Mouse (Mus musculus) limb, embryonic 10.5 days (tissue): ENCODE data around the gene Ncapd3. TPM values are rescaled to one million over a fixed set of nuclear protein-coding genes. Genes with fewer than 3 reads are reported as not detected.

ENCODE experiments used
- DNase-seq: peaks from one replicate; pipeline ENCODE4 v3.0.0-alpha.2; 2017; ENCODE audit warnings: low spot score
- H3K27ac ChIP-seq: fragments of 300-500 bp; sonication (generic); 2 replicates; pipeline ENCODE4 v1.5.1; 2016; ENCODE audit warnings: mild to moderate bottlenecking
- H3K27me3 ChIP-seq: fragments of 300-500 bp; sonication (generic); 2 replicates; pipeline ENCODE4 v1.6.1; 2016; ENCODE audit warnings: low read depth, mild to moderate bottlenecking; ENCODE audit not compliant: poor library complexity, severe bottlenecking
- H3K36me3 ChIP-seq: fragments of 300-500 bp; sonication (generic); 2 replicates; pipeline ENCODE4 v1.6.1; 2016; ENCODE audit warnings: mild to moderate bottlenecking, moderate library complexity
- H3K4me1 ChIP-seq: fragments of 300-500 bp; sonication (generic); 2 replicates; pipeline ENCODE4 v1.6.1; 2016
- H3K4me3 ChIP-seq: fragments of 300-500 bp; sonication (generic); 2 replicates; pipeline ENCODE4 v1.5.1; 2016; ENCODE audit warnings: mild to moderate bottlenecking, moderate library complexity
- H3K9me3 ChIP-seq: fragments of 300-500 bp; sonication (generic); replicated peaks from 2 replicates; pipeline ENCODE4 v1.6.1; 2016; ENCODE audit warnings: mild to moderate bottlenecking
- WGBS: fragments of 180-500 bp; shearing (Covaris S2); methylation state at CpG from one replicate; pipeline ENCODE4 v1.1.7; 2016; 5-methylcytosine and 5-hydroxymethylcytosine counted together
- polyA plus RNA-seq: library from polyadenylated mRNA; unstranded; fragments of >200 nt; fragmentation: Nextera tagmentation; extraction: Ambion mirVana; gene quantifications from 2 replicates; pipeline ENCODE4 v1.2.1, GENCODE M21; 2016

Gene Ncapd3
- polyA plus RNA-seq, 1 experiment from 2014 or later, result 39.2 TPM

DNA sequence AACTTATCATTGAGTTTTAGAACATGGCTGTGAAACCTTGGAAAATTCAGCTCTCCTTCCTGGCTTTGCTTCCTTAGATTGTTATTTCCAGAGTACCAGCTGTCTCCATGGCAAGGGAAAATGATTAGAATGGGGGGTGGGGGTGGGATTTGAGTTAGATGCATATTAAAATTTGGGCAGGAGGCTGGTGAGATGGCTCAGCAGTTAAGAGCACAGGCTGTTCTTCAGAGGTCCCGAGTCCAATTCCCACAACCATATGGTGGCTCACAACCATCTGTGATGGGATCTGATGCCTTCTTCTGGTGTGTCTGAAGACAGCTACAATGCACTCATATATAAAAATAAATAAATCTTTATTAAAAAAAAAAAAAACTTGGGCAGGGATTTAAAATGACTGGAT is 24.0 kb upstream of the Ncapd3 start:
- no peaks in the 10 kb centered on the region for H3K27me3 ChIP-seq
- no peaks in the 10 kb centered on the region for H3K9me3 ChIP-seq
- H3K36me3 ChIP-seq, result peaks cover 86% of the 10 kb centered on the region
- no peak overlapping the region for H3K27ac ChIP-seq
- H3K4me3 ChIP-seq, result no peak overlapping the region
- 96% methylated on average over 1 of the region's 1 CpGs for WGBS
- H3K4me1 ChIP-seq, result peaks cover 7% of the 10 kb centered on the region
- no peak for DNase-seq

DNA sequence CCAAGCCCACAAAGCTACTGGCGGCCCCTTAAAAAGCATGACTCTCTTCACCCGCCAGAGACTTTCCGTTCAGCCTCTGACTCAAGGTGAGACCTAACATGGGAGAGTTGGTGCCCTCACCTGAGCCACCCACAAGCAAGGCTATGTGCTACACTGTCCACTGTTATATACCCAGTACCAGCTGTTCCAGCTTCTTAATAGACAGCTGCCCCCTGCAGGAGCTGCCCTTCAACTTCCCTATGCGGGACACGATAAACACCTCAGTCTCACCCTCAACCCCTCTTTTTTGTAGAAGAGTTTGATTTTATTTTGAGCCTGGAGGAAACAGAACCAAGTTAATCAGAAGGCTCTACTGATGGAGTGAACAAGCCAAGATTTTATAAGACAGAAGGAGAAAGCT is 23.1 kb upstream of the Ncapd3 start:
- Histone ChIP-seq H3K27ac (no peak overlapping the region), H3K36me3 (peaks cover 95% of the 10 kb centered on the region), H3K4me3 (no peak overlapping the region), H3K27me3 (no peaks in the 10 kb centered on the region), H3K4me1 (no peaks in the 10 kb centered on the region), H3K9me3 (no peaks in the 10 kb centered on the region)
- 94% methylated on average over 5 of the region's 5 CpGs for WGBS
- DNase-seq, result no peak

DNA sequence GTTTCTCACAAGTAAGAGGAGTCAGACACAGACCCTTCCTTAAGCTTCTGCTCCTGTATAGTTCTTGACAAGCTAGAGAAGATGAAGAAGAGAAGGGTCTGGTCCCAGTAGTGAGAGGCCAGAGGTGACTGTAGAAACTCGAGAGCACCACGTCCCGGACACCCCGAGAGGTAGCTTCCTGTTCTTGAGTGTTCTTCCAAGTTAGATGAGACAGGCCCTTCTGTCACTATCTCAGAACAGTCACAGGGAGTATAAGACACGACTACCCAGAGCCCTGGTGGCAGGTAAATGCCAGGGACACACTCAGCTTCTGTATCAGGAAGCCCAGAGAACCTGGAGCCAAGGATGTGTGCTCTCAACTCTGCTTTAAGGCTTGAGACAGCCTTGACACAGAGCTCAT is 20.7 kb upstream of the Ncapd3 start:
- DNase-seq, result no peak
- Histone ChIP-seq H3K27me3 (no peaks in the 10 kb centered on the region), H3K4me1 (no peaks in the 10 kb centered on the region), H3K4me3 (no peak overlapping the region), H3K9me3 (no peaks in the 10 kb centered on the region), H3K27ac (no peak overlapping the region), H3K36me3 (peaks cover 99% of the 10 kb centered on the region)
- 82% methylated on average over 5 of the region's 5 CpGs for WGBS

DNA sequence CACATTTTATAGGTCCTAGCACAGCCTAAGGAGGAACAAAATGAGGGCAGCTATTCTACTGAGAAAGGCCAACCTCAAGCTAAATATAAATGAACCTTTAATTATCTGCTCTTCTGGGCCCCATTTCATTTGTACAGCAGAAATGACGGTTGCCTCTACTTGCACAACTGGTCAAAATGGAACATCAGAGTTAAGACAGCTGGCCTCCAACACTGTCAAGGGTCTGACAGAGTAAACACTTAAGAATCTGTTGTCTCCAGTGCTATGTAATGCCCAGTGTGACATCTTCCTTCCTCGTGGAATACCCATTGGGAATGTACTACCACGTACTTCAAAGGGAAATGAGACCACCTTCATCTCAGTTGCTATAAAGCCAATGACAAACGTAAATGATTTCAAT is 18.4 kb upstream of the Ncapd3 start:
- Histone ChIP-seq H3K27me3 (no peaks in the 10 kb centered on the region), H3K27ac (no peak overlapping the region), H3K4me1 (no peaks in the 10 kb centered on the region), H3K36me3 (peaks cover 99% of the 10 kb centered on the region), H3K4me3 (no peak overlapping the region), H3K9me3 (no peaks in the 10 kb centered on the region)
- 91% methylated on average over 4 of the region's 4 CpGs for WGBS
- no peak for DNase-seq

DNA sequence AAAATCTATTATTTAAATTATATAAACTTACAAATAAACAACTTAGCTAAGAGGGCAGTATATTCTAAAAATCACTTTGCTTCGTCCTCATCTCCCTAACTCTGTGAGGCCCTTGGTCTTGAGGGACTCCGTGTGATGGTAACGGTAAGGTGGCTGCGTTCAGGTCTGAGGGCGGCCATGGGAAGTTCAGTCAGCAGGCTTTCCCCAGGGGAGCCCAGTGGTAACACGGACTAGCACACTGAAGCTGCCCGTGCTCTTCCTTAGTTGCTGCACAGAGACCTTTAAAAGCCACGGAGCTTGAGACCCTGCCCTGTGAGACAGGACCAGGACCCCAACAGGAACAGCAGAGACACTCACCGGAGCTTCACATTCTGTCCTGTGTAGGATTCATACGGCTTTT is 11.0 kb upstream of the Ncapd3 start:
- no peak overlapping the region for H3K4me3 ChIP-seq
- no peaks in the 10 kb centered on the region for H3K27me3 ChIP-seq
- peaks cover 84% of the 10 kb centered on the region for H3K36me3 ChIP-seq
- H3K27ac ChIP-seq, result no peak overlapping the region
- 95% methylated on average over 10 of the region's 10 CpGs for WGBS
- H3K4me1 ChIP-seq, result no peaks in the 10 kb centered on the region
- DNase-seq, result no peak
- no peaks in the 10 kb centered on the region for H3K9me3 ChIP-seq

DNA sequence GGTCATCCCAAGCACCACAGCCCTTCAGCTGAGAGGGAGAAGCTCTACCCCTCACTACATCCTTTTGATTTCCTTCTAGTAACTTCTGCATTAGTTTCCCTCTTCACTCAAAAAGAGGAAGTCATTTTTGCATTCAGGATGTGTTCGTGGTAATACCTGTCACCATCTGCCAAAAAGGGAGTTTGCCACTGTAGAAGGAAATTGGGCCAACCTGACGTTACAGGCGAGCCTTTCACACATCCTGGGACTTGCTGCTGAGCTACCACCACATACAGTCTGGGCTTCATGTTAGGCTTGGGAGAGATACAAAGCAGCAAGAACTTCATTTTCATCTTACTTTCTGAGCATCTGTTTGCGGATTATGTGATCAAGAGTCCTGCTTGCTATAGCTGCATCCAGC is 6.3 kb upstream of the Ncapd3 start:
- no peaks in the 10 kb centered on the region for H3K9me3 ChIP-seq
- no peak overlapping the region for H3K4me3 ChIP-seq
- H3K36me3 ChIP-seq, result peaks cover 46% of the 10 kb centered on the region
- no peak for DNase-seq
- 93% methylated on average over 4 of the region's 4 CpGs for WGBS
- no peaks in the 10 kb centered on the region for H3K27me3 ChIP-seq
- H3K27ac ChIP-seq, result no peak overlapping the region
- H3K4me1 ChIP-seq, result peaks cover 9% of the 10 kb centered on the region

DNA sequence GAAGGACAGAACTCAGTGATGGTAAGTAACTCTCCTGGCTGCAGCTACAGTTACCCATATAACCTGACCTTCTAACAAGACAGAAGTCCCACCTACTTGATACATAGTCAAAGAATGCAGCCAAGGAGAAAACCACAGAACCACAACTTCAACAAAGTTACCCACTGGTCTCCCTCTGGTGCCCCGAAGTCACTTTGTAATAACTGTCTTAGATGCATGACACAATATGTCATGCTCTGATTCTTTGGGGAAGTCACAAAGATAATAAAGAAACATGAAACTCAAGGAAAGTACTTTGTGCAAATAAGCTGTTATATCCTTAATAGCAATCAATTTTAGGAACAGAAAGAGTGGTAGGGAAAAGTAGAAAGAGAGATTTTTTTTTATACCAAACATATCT is 3.3 kb upstream of the Ncapd3 start:
- H3K4me1 ChIP-seq, result peaks cover 22% of the 10 kb centered on the region
- no peaks in the 10 kb centered on the region for H3K27me3 ChIP-seq
- peaks cover 21% of the 10 kb centered on the region for H3K36me3 ChIP-seq
- no peaks in the 10 kb centered on the region for H3K9me3 ChIP-seq
- no peak for DNase-seq
- no peak overlapping the region for H3K4me3 ChIP-seq
- WGBS, result 94% methylated on average over 1 of the region's 1 CpGs
- H3K27ac ChIP-seq, result no peak overlapping the region

DNA sequence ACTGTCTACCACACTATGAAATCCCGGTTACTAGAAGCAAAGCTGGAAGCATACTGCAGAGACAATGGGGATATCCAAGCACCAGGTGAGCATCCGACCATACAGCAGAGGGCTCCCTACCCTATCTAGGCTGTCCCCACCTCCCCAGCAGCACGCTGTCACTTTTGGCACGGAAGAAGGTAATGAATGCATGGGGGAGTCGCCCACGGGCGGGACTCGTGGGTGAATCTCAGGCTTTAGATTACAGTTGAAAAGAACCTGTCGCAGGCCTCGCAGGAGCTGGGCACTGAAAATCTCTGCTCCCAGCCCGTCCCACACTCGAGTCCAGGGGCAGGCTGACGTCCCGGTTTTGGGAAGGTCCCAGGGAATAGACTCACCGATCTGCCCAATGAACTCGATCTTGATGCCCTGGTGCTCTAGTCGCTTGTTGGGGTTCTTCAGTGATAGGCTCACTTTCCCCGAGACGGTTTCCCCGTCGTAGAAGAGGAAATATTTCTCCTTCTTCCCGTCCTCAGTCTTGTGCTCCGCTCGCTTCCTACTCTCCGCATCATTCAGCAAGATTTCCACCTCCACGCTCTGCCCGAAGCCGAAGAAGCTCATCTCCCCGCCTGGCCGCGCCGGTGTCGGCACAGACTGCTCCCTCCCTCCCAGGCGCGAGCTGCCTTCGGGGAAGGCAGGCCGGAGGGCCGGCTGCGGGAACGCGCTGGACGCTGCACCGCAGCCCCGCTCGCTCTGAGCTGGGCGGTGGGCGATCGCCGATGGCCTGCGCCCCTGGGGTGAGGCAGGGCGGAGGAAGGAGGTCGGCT is 750 bp upstream of the Ncapd3 start:
- Histone ChIP-seq H3K4me3 (peak overlapping the region; percentile 76), H3K27ac (peak overlapping the region; percentile 93), H3K36me3 (peaks cover 12% of the 10 kb centered on the region), H3K27me3 (no peaks in the 10 kb centered on the region), H3K4me1 (peaks cover 27% of the 10 kb centered on the region), H3K9me3 (no peaks in the 10 kb centered on the region)
- under 1% methylated on average over 52 of the region's 52 CpGs for WGBS
- DNase-seq, result peak; percentile 45

DNA sequence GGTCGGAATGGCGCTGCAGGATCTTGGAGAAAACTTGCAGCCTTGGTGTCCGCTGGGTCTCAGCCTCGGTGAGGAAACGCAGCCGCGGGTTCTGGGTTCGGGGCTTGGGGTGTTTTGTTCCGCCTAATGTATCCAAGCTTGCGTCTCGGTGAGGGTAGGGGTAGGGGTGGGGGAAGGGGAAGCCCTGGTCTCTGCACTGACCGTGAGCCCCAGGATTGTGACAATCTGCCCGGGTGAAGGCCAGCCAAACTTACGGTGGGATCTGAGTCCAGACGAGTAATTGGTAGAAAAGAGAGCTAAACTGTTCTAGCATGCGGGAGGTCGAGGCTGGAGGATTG is 757 bp downstream of the Ncapd3 start:
- DNase-seq, result no peak
- peaks cover 27% of the 10 kb centered on the region for H3K4me1 ChIP-seq
- H3K36me3 ChIP-seq, result peaks cover 14% of the 10 kb centered on the region
- H3K27ac ChIP-seq, result peak overlapping the region; percentile 93
- WGBS, result under 1% methylated on average over 17 of the region's 17 CpGs
- no peaks in the 10 kb centered on the region for H3K9me3 ChIP-seq
- H3K27me3 ChIP-seq, result no peaks in the 10 kb centered on the region
- H3K4me3 ChIP-seq, result peak overlapping the region; percentile 76

DNA sequence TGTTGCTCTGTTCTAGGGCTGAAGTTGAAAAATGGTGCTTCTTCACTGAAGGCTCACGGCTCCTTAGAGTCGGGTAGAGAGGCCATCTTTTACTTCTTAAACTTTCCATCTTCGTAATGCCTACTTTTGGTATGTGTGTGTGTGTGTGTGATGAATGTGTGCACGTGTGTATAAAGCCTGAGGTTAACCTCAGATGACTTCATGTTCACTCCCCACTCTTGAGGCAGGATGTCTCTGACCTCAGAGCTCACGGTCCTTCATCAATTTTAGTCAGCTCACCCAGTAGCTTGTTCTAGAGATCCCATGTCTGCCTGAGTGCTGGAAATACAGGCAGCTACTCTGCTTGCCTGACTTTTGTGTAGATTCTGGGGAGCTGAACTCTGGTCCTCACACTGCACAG is 13.9 kb downstream of the Ncapd3 start:
- Histone ChIP-seq H3K4me3 (no peak overlapping the region), H3K4me1 (no peaks in the 10 kb centered on the region), H3K27ac (no peak overlapping the region), H3K36me3 (peaks cover 98% of the 10 kb centered on the region), H3K9me3 (no peaks in the 10 kb centered on the region), H3K27me3 (no peaks in the 10 kb centered on the region)
- DNase-seq, result no peak
- 93% methylated on average over 5 of the region's 5 CpGs for WGBS

DNA sequence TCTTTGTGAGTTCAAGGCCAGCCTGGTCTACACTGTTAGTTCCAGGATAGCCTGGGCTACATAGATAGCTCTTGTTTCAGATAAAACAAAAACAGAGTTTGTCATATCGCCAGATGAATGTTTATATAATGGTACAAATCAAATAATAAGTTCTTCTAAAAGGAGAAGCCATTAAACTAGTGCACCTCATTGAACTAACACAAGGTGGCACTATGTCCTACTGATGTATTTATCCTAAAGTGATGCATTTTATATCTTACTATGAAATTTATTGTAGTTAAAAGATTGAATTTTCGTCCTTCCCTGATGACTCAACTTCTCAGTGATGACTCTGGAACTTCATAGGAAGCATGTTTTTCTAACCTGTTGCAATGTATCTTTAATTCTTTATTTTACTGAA is 19.5 kb downstream of the Ncapd3 start:
- no peaks in the 10 kb centered on the region for H3K4me1 ChIP-seq
- no peak for DNase-seq
- H3K4me3 ChIP-seq, result no peak overlapping the region
- peaks cover 97% of the 10 kb centered on the region for H3K36me3 ChIP-seq
- no peak overlapping the region for H3K27ac ChIP-seq
- no peaks in the 10 kb centered on the region for H3K27me3 ChIP-seq
- WGBS, result 93% methylated on average over 2 of the region's 2 CpGs
- H3K9me3 ChIP-seq, result no peaks in the 10 kb centered on the region

DNA sequence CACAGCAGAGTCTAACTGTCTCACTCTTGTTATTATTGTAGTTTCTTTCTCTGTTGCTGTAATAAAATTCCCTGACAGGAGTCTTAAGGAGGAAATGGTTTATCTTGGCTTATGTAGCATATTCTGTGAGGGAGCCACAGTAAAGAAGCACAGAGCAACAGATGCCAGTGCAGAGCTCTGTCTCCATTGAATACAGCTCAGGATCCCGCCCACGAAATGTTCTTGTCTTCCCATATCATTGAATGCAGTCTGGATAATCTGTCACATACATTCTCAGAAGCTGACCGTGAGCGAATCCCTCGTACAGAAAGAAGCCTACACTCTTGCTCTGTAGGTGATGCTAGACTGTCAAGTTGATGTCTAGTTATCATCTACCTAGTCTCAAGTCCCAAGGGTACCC is 28.4 kb downstream of the Ncapd3 start:
- H3K36me3 ChIP-seq, result peaks cover 97% of the 10 kb centered on the region
- WGBS, result 96% methylated on average over 5 of the region's 5 CpGs

DNA sequence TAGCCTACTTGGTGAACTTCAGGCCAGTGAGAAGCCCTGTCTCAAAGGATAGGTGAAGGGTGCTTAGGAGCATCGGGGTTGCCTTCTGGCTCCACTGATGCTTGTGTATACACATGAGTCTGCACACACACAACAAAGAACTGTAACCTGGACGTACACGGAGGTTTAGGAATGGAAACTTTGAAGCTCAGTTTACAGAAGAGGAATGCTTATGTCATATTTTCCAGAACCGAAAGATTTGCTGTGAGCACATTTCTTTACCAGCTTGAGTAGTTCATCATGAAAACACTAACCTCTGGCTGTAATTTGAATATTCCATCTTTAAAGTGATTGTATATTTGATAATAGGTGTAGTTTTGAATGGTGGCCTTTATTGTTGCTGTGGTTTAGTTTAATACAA is 40.9 kb downstream of the Ncapd3 start:
- no peaks in the 10 kb centered on the region for H3K9me3 ChIP-seq
- 94% methylated on average over 4 of the region's 4 CpGs for WGBS
- H3K36me3 ChIP-seq, result peaks cover 97% of the 10 kb centered on the region
- H3K27ac ChIP-seq, result no peak overlapping the region
- H3K4me3 ChIP-seq, result no peak overlapping the region
- H3K4me1 ChIP-seq, result no peaks in the 10 kb centered on the region
- H3K27me3 ChIP-seq, result no peaks in the 10 kb centered on the region
- DNase-seq, result no peak

More for the DNA sequence above, 28.4 kb downstream of the Ncapd3 start:
- Histone ChIP-seq H3K4me1 (no peaks in the 10 kb centered on the region), H3K27me3 (no peaks in the 10 kb centered on the region), H3K4me3 (no peak overlapping the region), H3K27ac (no peak overlapping the region), H3K9me3 (no peaks in the 10 kb centered on the region)
- no peak for DNase-seq

DNA sequence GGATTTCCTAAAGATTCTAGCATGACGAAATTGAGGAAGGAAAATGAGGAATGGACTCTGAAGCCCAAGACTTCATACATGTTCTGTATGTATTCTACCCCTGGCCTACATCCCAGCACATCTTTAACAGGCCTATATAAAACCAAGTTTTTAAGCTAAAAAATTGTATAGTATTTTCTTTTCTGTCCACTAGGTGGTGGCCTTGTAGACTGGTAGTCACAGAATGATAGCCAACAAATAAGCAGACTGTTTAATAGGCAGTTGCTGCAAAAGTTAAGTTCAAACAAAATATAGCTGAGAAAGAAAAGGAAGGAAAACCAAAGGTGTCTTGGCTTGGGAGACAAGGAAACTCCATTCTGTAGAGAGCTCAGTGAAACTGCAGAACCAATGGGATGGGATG is 44.7 kb downstream of the Ncapd3 start:
- no peaks in the 10 kb centered on the region for H3K9me3 ChIP-seq
- H3K4me3 ChIP-seq, result no peak overlapping the region
- WGBS, result 80% methylated on average over 1 of the region's 1 CpGs
- DNase-seq, result no peak
- H3K4me1 ChIP-seq, result no peaks in the 10 kb centered on the region
- H3K27me3 ChIP-seq, result no peaks in the 10 kb centered on the region
- H3K36me3 ChIP-seq, result peaks cover 97% of the 10 kb centered on the region
- H3K27ac ChIP-seq, result no peak overlapping the region
